Mouse (Mus musculus): ENCODE measurements around the gene Cnih4.

Cnih4 gene

GRCm38 (mm10) chr1:181210601-181211402 is 66.3 kb downstream of the Cnih4 start:
- DNase-seq (ENCODE audit: low read depth, low spot score) = no peak

- DNase-seq (ENCODE audit: low read depth, low spot score) = no peak
Measured at GRCm38 (mm10) chr1:181211403-181211919, 67.0 kb downstream of the Cnih4 start.

DNA sequence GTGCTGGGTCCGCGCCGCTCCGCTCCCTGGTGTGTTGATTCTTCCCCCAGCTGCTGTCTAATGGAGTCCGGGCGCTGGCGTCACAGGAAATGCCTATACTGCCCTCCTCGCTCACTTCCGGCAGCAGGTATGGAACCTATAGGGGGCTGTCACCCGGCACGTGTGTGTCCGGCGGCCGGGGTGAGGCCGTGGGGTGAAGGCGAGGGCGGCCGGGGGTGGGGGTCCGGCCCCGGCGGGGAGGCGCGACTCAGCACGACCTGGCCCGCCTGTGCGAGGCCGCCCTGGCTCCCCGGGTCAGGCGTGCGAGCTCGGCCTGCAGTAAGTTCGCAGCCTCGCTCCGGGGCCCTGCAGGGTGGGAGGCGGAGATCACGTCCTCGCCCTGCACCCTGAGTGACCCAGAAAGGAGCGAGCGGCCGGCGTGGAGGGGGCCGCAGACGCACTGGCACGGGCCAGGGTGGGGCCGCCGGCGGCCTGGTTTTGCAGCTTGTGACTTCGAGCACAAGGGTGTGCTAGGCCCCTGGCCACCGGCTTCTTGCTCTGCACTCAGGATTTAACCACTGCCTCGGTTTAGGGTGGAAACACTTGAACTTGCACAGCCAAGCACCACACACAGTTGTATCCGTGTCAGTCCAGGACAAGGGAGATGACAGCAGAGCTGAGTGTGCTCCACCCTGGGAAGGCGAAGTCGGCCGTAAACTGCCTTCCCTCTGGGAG is 67.6 kb downstream of the Cnih4 start, which contains the start of gene Wdr26:
Gene Wdr26, minus strand, starts transcription at position 82 of the 714 bp plus-strand sequence.
- peak; percentile 73 for DNase-seq (ENCODE audit: low read depth, low spot score)

- no peak for DNase-seq (ENCODE audit: low read depth, low spot score)
Measured at GRCm38 (mm10) chr1:181214296-181215035, 70.0 kb downstream of the Cnih4 start.

DNA sequence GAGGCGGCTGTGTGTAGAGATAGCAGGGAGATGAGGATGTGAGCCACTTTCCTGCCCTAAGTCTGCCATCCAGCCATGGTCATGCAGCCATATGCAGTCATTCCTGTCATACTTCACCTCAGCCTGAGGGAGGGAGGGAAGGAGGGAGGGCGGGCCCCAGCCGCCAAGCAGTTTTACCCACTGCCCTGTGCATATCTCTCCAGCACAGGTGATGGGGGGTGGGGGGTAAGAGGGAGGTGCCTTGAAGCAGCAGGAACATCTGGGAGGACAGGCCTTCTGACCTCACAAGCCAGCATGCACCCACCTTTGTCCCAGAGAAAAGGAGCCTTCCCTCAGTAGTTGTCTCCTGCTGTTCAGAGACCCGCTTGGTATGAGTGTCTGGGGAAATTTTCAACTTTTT is 71.8 kb downstream of the Cnih4 start:
- no peak for DNase-seq (ENCODE audit: low read depth, low spot score)

Data from brain, embryonic 18.5 days (tissue).